Mouse (Mus musculus) liver, embryonic 15.5 days (tissue): ENCODE results near the gene Gramd1b. TPM values are rescaled to one million over a fixed set of nuclear protein-coding genes. Genes with fewer than 3 reads are reported as not detected.

Experiments used
- ATAC-seq: fragments of 200-750 bp; cut with Nextera tagmentation; 2 replicates; pipeline ENCODE4 v1.8.0; 2017; ENCODE audit warnings: moderate number of reproducible peaks, mild to moderate bottlenecking, moderate library complexity; ENCODE audit not compliant: insufficient read depth
- H3K27ac ChIP-seq: fragments of 300-500 bp; sonication (generic); replicated peaks from 2 replicates; pipeline ENCODE4 v1.5.1; 2015; ENCODE audit warnings: mild to moderate bottlenecking, inconsistent platforms
- H3K27me3 ChIP-seq: fragments of 300-500 bp; sonication (generic); 2 replicates; pipeline ENCODE4 v1.6.1; 2015; ENCODE audit warnings: mild to moderate bottlenecking, inconsistent platforms
- H3K36me3 ChIP-seq: fragments of 300-500 bp; sonication (generic); replicated peaks from 2 replicates; pipeline ENCODE4 v1.6.1; 2015; ENCODE audit warnings: moderate library complexity, mild to moderate bottlenecking, inconsistent platforms
- H3K4me1 ChIP-seq: fragments of 300-500 bp; sonication (generic); replicated peaks from 2 replicates; pipeline ENCODE4 v1.6.1; 2015; ENCODE audit warnings: inconsistent platforms
- H3K4me2 ChIP-seq: fragments of 300-500 bp; sonication (generic); 2 replicates; pipeline ENCODE4 v1.6.1; 2015; ENCODE audit warnings: moderate library complexity, mild to moderate bottlenecking, inconsistent platforms
- H3K4me3 ChIP-seq: fragments of 300-500 bp; sonication (generic); replicated peaks from 2 replicates; pipeline ENCODE4 v1.5.1; 2015; ENCODE audit warnings: mild to moderate bottlenecking, inconsistent platforms
- H3K9ac ChIP-seq: fragments of 300-500 bp; sonication (generic); 2 replicates; pipeline ENCODE4 v1.6.1; 2015; ENCODE audit warnings: moderate library complexity, mild to moderate bottlenecking, inconsistent platforms
- H3K9me3 ChIP-seq: fragments of 300-500 bp; sonication (generic); replicated peaks from 2 replicates; pipeline ENCODE4 v1.6.1; 2016; ENCODE audit warnings: inconsistent platforms
- WGBS: fragments of 180-500 bp; shearing (Covaris S2); methylation state at CpG from one replicate; pipeline ENCODE4 v1.1.7; 2015; ENCODE audit warnings: mixed read lengths; ENCODE audit not compliant: insufficient replicate concordance; 5-methylcytosine and 5-hydroxymethylcytosine counted together
- polyA plus RNA-seq: library from polyadenylated mRNA; unstranded; fragments of >200 nt; fragmentation: Nextera tagmentation; extraction: Ambion mirVana; gene quantifications from 2 replicates; pipeline ENCODE4 v1.2.1, GENCODE M21; 2015

The Gramd1b gene
- polyA plus RNA-seq, 1 experiment from 2014 or later, result 1.2 TPM

DNA sequence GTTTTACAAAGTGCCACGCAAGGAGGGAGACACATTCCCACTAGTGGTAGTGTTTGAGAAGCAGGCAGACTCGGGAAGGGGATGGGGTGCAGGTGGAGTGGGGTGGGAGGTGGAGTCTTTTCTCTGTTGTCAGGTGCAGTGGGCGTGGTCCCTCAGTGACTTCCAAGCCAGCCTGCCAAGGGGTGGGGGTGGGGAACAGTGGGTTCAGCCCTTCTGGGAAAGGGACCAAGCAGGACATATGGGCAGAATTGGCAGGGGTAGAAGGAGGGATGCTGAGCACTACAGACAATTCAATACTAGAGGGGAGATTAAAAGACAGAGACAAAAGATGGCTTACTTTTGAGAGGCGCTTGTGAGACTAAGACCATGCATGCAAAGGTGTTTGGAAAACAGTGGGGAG lies 198.9 kb downstream of the Gramd1b start:
- no peak overlapping the region for H3K4me2 ChIP-seq
- no peak for ATAC-seq
- no peaks in the 10 kb centered on the region for H3K9me3 ChIP-seq
- H3K4me1 ChIP-seq, result no peaks in the 10 kb centered on the region
- H3K27ac ChIP-seq, result no peak overlapping the region
- 66% methylated on average over 4 of the region's 4 CpGs for WGBS
- no peaks in the 10 kb centered on the region for H3K27me3 ChIP-seq
- no peaks in the 10 kb centered on the region for H3K36me3 ChIP-seq
- H3K9ac ChIP-seq, result no peak overlapping the region
- no peak overlapping the region for H3K4me3 ChIP-seq

DNA sequence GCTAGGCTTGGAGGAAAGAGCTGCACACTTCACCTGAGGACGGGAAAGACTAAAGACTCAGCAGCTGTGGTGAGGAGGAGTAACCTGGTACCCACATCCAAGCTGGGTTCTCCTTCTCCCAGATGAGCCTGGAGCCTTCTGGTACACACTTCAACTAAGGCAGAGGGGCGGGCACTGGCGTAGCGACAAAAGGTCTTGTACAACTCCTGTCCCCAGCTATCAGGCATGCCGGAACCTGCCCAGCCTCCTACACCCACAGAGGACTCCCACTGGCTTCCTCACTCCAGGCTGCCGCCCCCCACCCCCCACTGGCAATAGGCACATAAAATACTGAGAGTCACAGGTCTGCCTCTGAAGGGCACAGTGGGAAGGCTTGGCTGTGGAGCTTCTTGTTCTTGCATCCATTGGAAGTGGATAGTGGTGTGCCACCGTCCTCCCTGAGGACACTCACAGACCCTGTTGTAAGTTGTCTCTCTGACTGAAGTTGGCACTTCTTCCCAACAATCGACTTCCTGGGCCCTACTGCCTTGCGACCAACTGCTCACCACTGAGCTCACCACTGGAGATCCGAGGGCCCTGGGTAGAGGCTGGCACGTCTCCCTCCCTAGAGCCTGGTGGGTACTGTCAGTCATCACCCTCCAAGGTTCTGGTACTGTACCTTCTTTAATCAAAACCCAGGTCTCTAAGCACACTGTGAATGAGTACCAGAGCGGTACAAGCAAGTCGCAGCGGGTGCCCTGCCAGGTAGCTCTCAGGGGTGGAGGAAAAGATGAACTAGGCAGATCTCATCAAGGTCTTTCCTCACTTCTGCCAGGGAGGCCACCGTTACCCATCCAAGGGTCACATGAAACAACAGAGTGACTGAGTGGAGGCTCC lies 199.5 kb downstream of the Gramd1b start:
- Histone ChIP-seq H3K27ac (no peak overlapping the region), H3K36me3 (no peaks in the 10 kb centered on the region), H3K4me1 (no peaks in the 10 kb centered on the region), H3K4me3 (no peak overlapping the region), H3K27me3 (no peaks in the 10 kb centered on the region), H3K9me3 (no peaks in the 10 kb centered on the region), H3K4me2 (no peak overlapping the region), H3K9ac (no peak overlapping the region)
- ATAC-seq, result no peak
- WGBS, result 71% methylated on average over 15 of the region's 15 CpGs

DNA sequence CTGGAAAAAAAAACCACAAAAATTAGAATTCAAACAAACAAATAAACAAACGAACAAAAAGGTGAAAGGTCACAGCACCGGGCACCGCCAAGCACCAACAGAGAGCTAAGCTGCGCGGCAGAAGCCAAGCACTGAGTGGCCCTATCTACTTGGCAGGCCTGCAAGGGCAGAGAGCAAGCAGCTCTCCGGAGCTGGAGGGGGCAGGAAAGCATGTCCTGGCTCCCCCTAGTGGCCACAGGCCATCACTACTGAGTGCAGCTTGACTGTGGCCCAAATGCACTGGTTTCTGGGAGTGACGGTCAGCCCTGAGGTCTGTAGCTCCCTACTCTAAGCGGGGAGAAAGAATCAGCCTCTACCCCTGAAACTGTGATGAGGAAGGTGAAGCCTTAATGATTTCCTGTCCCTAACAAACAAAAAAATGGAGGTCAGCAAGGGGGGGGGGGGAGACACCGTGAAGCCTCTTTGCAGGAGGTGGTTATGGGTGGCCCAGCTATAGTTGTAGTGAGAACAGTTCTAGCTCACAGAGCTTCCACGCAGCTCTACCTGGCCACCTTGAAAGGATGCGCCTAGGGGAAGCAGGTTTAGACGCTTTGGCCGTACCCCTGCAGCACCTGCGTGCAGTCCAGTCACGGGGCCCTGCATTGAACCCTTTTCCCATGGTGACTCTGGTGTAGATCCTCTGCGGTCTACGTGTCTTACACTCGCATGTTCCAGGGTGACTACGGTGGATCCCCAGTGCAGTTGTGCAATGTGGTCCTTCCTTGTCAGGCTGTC lies 200.4 kb downstream of the Gramd1b start:
- Histone ChIP-seq H3K4me1 (no peaks in the 10 kb centered on the region), H3K27ac (no peak overlapping the region), H3K27me3 (no peaks in the 10 kb centered on the region), H3K4me2 (no peak overlapping the region), H3K9ac (no peak overlapping the region), H3K36me3 (no peaks in the 10 kb centered on the region), H3K9me3 (no peaks in the 10 kb centered on the region), H3K4me3 (no peak overlapping the region)
- 50% methylated on average over 19 of the region's 19 CpGs for WGBS
- ATAC-seq, result peak; percentile 56; the same call in 1 of the 2 replicates

DNA sequence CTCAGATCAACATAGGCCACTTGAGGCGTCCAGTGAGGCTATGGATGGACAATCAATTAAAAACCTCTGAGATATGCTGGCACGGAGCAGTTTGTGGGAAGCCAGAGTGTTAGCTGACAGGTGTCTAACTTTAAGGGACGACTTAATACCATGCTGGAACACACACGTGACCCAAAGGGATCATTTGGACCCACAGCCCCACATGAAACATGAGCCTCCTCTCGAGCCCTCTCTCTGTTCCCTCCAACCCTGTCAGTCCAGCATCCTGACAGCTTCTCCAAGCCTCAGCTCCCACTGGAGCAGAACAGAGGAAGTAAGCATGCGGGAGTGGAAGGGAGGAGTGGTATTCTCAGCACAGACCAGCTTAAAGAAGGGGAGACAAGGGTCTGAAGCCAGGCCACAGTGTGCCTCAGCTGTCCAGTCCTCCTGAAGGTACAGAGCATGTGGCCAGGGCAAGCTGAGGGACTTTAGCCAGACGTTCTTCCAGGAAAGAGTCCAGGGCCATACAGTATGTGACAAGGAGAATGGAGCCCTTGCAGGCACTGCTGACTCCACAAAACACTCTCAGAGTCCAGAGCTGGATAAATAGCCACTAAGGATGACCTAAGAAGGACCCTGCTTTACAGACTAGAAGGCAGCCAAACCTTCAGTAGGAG lies 204.8 kb downstream of the Gramd1b start:
- H3K27me3 ChIP-seq, result no peaks in the 10 kb centered on the region
- H3K4me2 ChIP-seq, result no peak overlapping the region
- no peak overlapping the region for H3K9ac ChIP-seq
- ATAC-seq, result no peak
- H3K4me3 ChIP-seq, result no peak overlapping the region
- H3K9me3 ChIP-seq, result no peaks in the 10 kb centered on the region
- H3K4me1 ChIP-seq, result peaks cover 12% of the 10 kb centered on the region; the same call in 1 of the 2 replicates
- H3K27ac ChIP-seq, result no peak overlapping the region
- H3K36me3 ChIP-seq, result no peaks in the 10 kb centered on the region
- WGBS, result 43% methylated on average over 7 of the region's 7 CpGs

DNA sequence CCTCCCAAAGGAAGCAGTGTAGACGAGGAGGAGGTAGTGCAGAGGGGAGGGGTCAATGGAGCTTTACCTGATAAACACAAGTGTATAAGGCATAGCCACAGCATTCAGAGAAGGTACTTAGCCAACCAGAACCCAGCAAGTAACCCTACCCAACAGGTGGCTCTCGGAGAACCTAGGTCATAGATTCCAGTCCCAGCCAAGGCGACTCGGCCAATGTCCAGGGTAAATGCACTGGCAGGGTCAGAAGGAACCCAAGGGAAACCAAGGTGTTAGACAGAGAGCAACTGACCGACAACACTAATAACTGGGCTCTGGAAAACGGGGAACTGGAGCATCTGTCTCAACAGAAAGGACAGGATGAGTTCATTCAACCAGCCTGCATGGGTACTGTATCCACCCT lies 206.4 kb downstream of the Gramd1b start:
- 62% methylated on average over 6 of the region's 6 CpGs for WGBS
- Histone ChIP-seq H3K4me2 (peak overlapping the region; percentile 45), H3K4me1 (peaks cover 16% of the 10 kb centered on the region), H3K9ac (no peak overlapping the region), H3K36me3 (no peaks in the 10 kb centered on the region), H3K9me3 (no peaks in the 10 kb centered on the region), H3K27ac (no peak overlapping the region), H3K4me3 (no peak overlapping the region), H3K27me3 (no peaks in the 10 kb centered on the region)
- ATAC-seq, result no peak

DNA sequence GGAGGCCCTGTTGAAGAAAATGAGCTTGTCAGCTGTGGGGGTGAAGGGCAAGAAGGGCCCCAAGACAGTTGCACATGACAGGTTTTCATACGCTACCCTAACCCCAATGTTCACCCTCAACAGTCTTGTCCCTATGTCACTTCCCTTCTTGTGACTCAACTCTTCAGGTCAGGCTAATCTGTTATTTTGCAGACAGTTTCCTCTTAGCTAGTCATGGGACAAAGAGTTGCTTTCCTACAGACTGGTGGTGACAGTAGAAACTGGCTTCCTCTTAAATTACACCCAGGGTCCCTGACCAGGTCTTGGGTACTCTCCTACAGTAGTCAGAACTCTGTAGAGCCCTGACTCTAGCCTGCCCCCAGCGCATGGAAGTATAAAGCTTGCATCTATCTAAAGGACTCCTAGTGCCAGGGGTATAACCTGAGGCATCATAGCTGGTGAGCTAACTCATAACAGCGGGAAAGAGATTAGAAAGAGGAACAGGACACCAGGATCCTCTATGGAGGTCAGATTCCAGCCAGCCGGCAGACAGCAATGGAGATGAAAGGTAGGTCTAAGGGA lies 206.9 kb downstream of the Gramd1b start:
- H3K9me3 ChIP-seq, result no peaks in the 10 kb centered on the region
- ATAC-seq, result no peak
- H3K36me3 ChIP-seq, result no peaks in the 10 kb centered on the region
- no peak overlapping the region for H3K9ac ChIP-seq
- no peaks in the 10 kb centered on the region for H3K27me3 ChIP-seq
- H3K27ac ChIP-seq, result no peak overlapping the region
- H3K4me3 ChIP-seq, result no peak overlapping the region
- WGBS, result 49% methylated on average over 4 of the region's 4 CpGs
- H3K4me1 ChIP-seq, result peaks cover 16% of the 10 kb centered on the region
- peak overlapping the region; percentile 45 for H3K4me2 ChIP-seq

DNA sequence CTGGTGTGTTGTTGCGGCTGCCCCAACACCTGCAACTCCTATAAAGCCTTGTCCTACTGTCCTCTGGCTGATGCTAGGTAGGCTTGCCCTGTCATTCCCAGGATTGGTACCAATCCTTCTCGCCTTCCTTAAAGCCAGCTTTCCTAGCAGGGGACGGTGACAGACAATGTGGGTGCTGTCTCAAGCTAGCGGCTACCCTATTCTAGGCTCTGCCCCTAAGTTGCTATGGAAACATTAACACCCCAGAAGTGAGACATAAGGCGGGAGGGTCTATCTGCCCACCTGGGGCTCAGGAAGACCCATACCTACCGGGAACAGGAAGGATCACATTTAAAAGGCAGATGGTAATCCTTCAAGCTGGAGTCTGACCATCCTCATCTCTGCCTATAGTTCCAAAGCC lies 207.4 kb downstream of the Gramd1b start:
- WGBS, result 58% methylated on average over 6 of the region's 6 CpGs
- no peaks in the 10 kb centered on the region for H3K36me3 ChIP-seq
- peak overlapping the region; percentile 45 for H3K4me2 ChIP-seq
- H3K27me3 ChIP-seq, result no peaks in the 10 kb centered on the region
- peaks cover 16% of the 10 kb centered on the region for H3K4me1 ChIP-seq
- ATAC-seq, result no peak
- no peak overlapping the region for H3K27ac ChIP-seq
- H3K4me3 ChIP-seq, result peak overlapping the region; percentile 24
- no peaks in the 10 kb centered on the region for H3K9me3 ChIP-seq
- no peak overlapping the region for H3K9ac ChIP-seq

DNA sequence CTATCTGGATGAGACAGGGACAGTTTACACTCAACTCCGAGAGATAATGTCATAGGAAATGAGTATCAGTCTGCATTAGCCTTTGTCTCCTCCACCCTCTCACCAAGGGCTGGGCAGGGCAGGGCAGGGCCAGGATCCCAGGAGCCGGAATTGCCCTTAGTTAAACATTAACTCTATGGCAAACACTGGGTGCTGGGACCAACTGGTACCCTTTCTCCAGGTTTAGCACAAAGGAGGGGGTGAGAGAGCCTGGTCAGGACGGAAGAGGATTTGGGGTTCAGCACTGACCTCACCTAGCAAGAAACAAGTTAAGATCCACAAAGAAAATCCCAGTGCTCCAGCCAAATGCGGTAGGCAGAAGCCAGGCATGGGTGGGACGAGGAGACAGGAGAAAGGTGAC lies 208.0 kb downstream of the Gramd1b start:
- 36% methylated on average over 5 of the region's 5 CpGs for WGBS
- no peak overlapping the region for H3K9ac ChIP-seq
- no peaks in the 10 kb centered on the region for H3K36me3 ChIP-seq
- H3K27ac ChIP-seq, result no peak overlapping the region
- H3K4me1 ChIP-seq, result peaks cover 16% of the 10 kb centered on the region
- peak overlapping the region; percentile 45 for H3K4me2 ChIP-seq
- peak overlapping the region; percentile 24 for H3K4me3 ChIP-seq
- no peaks in the 10 kb centered on the region for H3K27me3 ChIP-seq
- no peaks in the 10 kb centered on the region for H3K9me3 ChIP-seq
- peak; percentile 56 for ATAC-seq

DNA sequence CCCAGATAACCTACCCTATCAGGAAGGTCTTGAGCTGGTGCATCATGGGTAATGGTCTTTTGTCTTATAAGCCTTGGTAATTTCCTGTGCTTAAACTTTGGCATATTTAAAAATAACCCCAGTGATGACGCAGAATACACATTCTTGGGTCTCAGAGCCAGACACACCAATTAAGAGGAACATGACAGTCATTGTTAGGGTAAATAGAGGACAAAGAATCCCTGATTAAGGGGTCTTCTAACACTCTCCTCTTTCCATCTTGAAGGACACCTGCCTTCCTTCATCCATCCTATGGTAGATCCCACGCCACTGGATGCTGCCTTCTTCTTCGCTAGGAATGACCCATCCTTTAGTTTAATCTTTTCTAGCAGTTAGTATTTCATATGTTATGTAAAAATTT lies 208.8 kb downstream of the Gramd1b start:
- H3K4me1 ChIP-seq, result peaks cover 16% of the 10 kb centered on the region
- 70% methylated on average over 3 of the region's 3 CpGs for WGBS
- no peak overlapping the region for H3K27ac ChIP-seq
- no peak overlapping the region for H3K4me2 ChIP-seq
- H3K27me3 ChIP-seq, result no peaks in the 10 kb centered on the region
- H3K9ac ChIP-seq, result no peak overlapping the region
- no peak overlapping the region for H3K4me3 ChIP-seq
- no peaks in the 10 kb centered on the region for H3K9me3 ChIP-seq
- no peak for ATAC-seq
- H3K36me3 ChIP-seq, result no peaks in the 10 kb centered on the region

DNA sequence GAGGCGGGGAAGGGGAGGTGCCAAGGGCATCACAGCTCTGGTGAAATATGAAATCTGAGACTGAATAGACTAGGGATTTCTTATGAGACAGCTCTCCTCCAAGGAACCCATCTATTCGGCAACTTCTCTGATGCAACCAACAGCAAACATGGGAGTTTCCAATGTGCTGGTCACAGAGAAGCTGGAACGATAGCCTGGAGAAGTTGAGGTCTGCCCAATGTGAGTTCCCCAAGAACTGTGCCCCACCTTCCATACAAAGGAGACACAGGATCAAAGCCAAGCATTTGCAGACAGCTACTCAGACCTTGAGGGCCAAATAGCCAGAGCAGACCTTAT lies 209.5 kb downstream of the Gramd1b start:
- Histone ChIP-seq H3K27ac (no peak overlapping the region), H3K9ac (no peak overlapping the region), H3K4me2 (no peak overlapping the region), H3K4me3 (no peak overlapping the region), H3K27me3 (no peaks in the 10 kb centered on the region), H3K36me3 (no peaks in the 10 kb centered on the region), H3K4me1 (peaks cover 16% of the 10 kb centered on the region), H3K9me3 (no peaks in the 10 kb centered on the region)
- no peak for ATAC-seq
- 48% methylated on average over 3 of the region's 3 CpGs for WGBS
